Mouse (Mus musculus): ENCODE results near the gene Cwc25.

DNA sequence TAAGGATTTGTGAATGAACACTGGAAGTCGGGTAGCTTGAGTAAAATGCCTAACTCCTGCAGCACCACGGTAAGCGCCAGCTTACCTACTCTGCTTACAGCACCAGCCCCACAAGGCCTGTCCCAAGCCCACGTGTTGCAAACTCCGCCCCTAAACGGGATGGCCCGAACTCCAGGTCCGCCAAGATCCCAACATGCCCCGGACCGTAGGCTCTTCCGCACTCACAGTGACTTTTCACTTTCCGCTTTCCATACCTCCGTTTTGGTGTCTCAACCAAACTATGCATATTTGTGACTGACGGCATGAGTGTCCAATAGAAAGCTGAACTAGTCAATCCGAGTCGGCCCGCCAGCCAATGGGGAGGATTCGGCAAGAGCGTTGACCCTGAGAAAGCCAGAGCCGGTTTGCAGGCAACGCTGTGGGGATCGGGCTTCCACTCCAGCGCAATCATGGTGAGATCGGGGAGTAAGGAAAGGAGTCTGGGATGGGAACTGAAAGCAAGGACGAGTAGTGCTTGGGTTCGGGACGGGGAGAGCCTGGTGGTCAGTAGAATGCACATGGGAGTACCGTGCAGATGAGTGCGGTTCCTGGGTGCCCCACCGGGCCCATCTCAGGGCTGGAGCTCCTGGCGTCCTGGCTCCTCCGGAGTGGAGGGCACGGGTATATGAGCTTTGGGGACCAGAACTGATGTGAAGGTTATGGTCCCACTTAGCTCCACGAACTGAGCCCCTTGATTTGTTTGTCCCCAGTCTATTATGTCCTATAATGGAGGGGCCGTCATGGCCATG lies 63.1 kb downstream of the Cwc25 start, which contains the start of gene Psmb3:
- TF ChIP-seq GATA1 (IDR thresholded peaks at IDR 0.05; ENCODE audit: low read length) = no peak
- no peak for TF ChIP-seq TAL1 (IDR thresholded peaks at IDR 0.05; ENCODE audit: low read length)

All from erythroblast, embryonic 14.5 days (primary cell).